Mouse (Mus musculus) lung, embryonic 14.5 days (tissue): ENCODE data around the gene Gnai2. TPM values are rescaled to one million over a fixed set of nuclear protein-coding genes. Genes with fewer than 3 reads are reported as not detected.

Experiments used
- ATAC-seq: fragments of 200-750 bp; cut with Nextera tagmentation; 2 replicates; pipeline ENCODE4 v1.8.0; 2017; ENCODE audit warnings: mild to moderate bottlenecking, moderate TSS enrichment, moderate library complexity; ENCODE audit not compliant: insufficient read depth
- DNase-seq: peaks from one replicate; pipeline ENCODE4 v3.0.0-alpha.2; 2015
- H3K27ac ChIP-seq: fragments of 300-500 bp; sonication (generic); 2 replicates; pipeline ENCODE4 v1.5.1; 2014; ENCODE audit warnings: low read depth, mild to moderate bottlenecking, moderate library complexity
- H3K27me3 ChIP-seq: fragments of 300-500 bp; sonication (generic); 2 replicates; pipeline ENCODE4 v1.6.1; 2014; ENCODE audit warnings: low read length, control low read depth; ENCODE audit not compliant: insufficient read depth
- H3K36me3 ChIP-seq: fragments of 300-500 bp; sonication (generic); 2 replicates; pipeline ENCODE4 v1.6.1; 2014; ENCODE audit warnings: control low read depth; ENCODE audit not compliant: insufficient read depth
- H3K4me1 ChIP-seq: fragments of 300-500 bp; sonication (generic); 2 replicates; pipeline ENCODE4 v1.6.1; 2014; ENCODE audit warnings: antibody characterized with exemption, control low read depth; ENCODE audit not compliant: insufficient read depth
- H3K4me2 ChIP-seq: fragments of 300-500 bp; sonication (generic); 2 replicates; pipeline ENCODE4 v1.6.1; 2014; ENCODE audit warnings: mild to moderate bottlenecking
- H3K4me3 ChIP-seq: fragments of 300-500 bp; sonication (generic); 2 replicates; pipeline ENCODE4 v1.5.1; 2014; ENCODE audit warnings: low read depth, low read length
- H3K9ac ChIP-seq: fragments of 300-500 bp; sonication (generic); 2 replicates; pipeline ENCODE4 v1.6.1; 2014
- H3K9me3 ChIP-seq: fragments of 300-500 bp; sonication (generic); 2 replicates; pipeline ENCODE4 v1.6.1; 2016; ENCODE audit warnings: low read depth, low read length, control low read depth
- CTCF ChIP-seq: IDR thresholded peaks from 2 replicates; pipeline ENCODE4 v1.5.1; 2016; ENCODE audit warnings: antibody characterized with exemption, low read depth
- WGBS: fragments of 180-500 bp; shearing (Covaris S2); extraction: QIAGEN DNeasy Blood & Tissue Kit; methylation state at CpG from one replicate; pipeline ENCODE4 v1.1.7; 2014; 5-methylcytosine and 5-hydroxymethylcytosine counted together
- polyA plus RNA-seq: library from polyadenylated mRNA; unstranded; fragments of >200 nt; fragmentation: Nextera tagmentation; extraction: Ambion mirVana; gene quantifications from 2 replicates; pipeline ENCODE4 v1.2.1, GENCODE M21; 2014

The Gnai2 gene
- polyA plus RNA-seq, 1 experiment from 2014 or later: 419 TPM

GRCm38 (mm10) chr9:107598385-107598784, 36.8 kb downstream of the Gnai2 start:
- Histone ChIP-seq H3K4me3 (no peak overlapping the region), H3K27ac (no peak overlapping the region), H3K36me3 (peaks cover 18% of the 10 kb centered on the region), H3K4me1 (no peaks in the 10 kb centered on the region), H3K9me3 (no peaks in the 10 kb centered on the region), H3K4me2 (no peak overlapping the region), H3K27me3 (no peaks in the 10 kb centered on the region), H3K9ac (no peak overlapping the region)
- no peak for TF ChIP-seq CTCF
- no peak for DNase-seq
- no peak for ATAC-seq
- WGBS: 62% methylated on average over 5 of the region's 5 CpGs

DNA sequence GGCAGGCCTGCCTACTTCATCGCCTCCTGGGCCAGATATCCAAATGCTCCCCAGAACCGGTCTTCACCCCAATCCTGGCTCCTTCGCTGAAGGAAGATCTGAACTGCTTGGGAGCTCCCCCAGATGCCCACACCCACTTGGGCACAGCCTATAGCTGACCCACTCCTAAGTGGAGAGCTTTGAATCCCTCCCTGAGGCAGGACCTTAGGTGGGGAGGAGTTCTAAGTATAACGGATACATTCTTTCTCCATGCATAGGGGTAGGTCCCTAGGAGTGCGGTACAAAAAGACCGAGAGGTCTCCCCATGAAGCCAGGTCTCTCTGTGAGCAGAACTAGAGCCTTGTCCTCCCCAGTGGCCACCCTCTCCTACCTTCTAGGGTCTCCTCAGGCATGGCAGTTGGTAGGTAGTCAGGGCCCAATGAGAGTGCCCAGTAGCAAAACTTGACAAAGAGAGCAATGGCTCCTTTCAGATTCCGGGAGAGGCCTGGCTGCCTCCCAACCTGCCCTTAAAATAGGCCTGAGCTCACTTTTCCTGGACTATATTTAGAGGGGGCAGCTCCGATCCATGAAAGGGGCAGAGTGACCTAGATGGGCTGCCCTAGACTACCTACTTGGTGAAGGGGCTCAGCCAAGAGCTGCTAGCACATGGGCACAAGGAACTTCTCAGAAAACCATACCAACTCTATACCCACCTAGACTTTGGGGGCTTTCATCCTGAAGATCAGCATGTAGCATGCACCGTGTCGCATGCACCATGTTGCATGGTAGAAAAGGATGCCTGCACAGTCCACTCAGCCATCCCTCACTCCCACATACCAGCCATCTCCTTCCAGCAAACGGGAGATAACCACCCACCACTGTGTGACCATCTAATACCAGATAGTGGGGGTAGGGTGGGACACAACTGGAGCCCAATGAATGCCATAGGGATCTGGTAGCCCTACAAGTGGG, 38.3 kb downstream of the Gnai2 start:
- Histone ChIP-seq H3K27ac (no peak overlapping the region; the same call in 1 of the 2 replicates), H3K4me3 (no peak overlapping the region), H3K4me2 (no peak overlapping the region), H3K27me3 (no peaks in the 10 kb centered on the region), H3K4me1 (no peaks in the 10 kb centered on the region), H3K9ac (no peak overlapping the region), H3K36me3 (peaks cover 33% of the 10 kb centered on the region), H3K9me3 (no peaks in the 10 kb centered on the region)
- DNase-seq (no peak), ATAC-seq (no peak)
- WGBS: 83% methylated on average over 11 of the region's 11 CpGs
- no peak for TF ChIP-seq CTCF

DNA sequence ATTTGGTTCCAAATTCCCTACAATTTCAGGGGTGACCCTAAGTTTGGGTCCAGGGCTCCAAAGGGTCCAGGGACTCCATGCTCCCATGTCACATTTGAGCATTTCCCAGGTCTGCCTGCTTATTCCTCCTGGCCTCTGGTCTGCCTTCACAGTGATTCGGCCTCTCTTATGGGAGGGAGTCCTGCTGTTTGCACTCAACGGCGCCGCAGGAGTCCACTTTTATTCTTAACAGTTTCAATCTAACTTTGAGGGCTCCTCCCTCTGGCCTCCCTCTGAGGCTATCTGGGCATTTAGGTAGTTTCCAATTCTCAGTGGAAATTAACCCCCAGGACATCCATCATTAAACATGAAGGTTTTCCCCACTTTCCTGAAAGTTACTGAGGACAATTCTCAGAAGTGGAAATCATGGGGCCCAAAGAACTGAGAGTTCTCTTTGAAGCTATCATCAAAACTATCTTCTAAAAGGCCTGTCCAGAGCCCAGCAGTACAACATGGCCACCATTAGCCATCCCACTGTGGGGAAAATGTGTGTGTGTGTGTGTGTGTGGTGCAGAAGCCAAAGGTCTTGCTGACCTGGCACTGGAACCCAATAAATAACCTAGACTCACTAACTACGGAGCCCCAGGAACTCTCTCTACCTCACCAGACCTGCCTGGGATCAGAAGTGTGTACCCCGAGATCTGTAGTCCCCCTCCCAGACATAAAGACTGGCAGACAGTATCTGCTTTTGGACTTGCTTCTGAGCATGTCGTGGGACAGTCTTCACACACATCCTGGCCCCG, 40.7 kb downstream of the Gnai2 start:
- ATAC-seq (no peak), DNase-seq (no peak)
- no peak for TF ChIP-seq CTCF
- Histone ChIP-seq H3K9me3 (no peaks in the 10 kb centered on the region), H3K27me3 (no peaks in the 10 kb centered on the region), H3K27ac (no peak overlapping the region), H3K4me3 (no peak overlapping the region), H3K4me2 (no peak overlapping the region), H3K9ac (no peak overlapping the region), H3K36me3 (peaks cover 57% of the 10 kb centered on the region), H3K4me1 (no peaks in the 10 kb centered on the region)
- 82% methylated on average over 8 of the region's 8 CpGs for WGBS

- H3K4me1 ChIP-seq: peaks cover 5% of the 10 kb centered on the region; the same call in 1 of the 2 replicates
- no peak overlapping the region for H3K9ac ChIP-seq
- no peaks in the 10 kb centered on the region for H3K9me3 ChIP-seq
- H3K4me2 ChIP-seq: no peak overlapping the region
- H3K27me3 ChIP-seq: no peaks in the 10 kb centered on the region
- DNase-seq (no peak), ATAC-seq (no peak)
- 81% methylated on average over 11 of the region's 11 CpGs for whole genome bisulfite sequencing
- no peak overlapping the region for H3K4me3 ChIP-seq
- no peak for TF ChIP-seq CTCF
- no peak overlapping the region for H3K27ac ChIP-seq
- peaks cover 57% of the 10 kb centered on the region for H3K36me3 ChIP-seq
Measured at GRCm38 (mm10) chr9:107593101-107593976, 41.8 kb downstream of the Gnai2 start.

DNA sequence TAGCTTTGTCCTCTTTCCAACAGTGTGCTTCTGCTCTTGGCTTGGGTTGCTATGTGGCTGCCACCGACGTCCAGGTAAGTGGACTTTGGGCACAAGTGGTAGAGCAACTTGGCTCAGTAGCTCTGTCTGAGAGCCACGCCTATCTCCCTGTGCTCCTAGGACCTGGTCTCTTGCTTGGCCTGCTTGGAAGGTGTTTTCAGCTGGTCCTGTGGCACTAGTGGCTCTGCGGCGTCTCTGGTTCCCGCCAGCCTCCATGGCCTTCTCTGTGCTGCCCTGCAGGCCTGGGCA, 44.5 kb downstream of the Gnai2 start:
- WGBS: 90% methylated on average over 6 of the region's 6 CpGs
- Histone ChIP-seq H3K27me3 (no peaks in the 10 kb centered on the region), H3K36me3 (peaks cover 57% of the 10 kb centered on the region), H3K4me3 (no peak overlapping the region), H3K9me3 (no peaks in the 10 kb centered on the region), H3K4me1 (peaks cover 8% of the 10 kb centered on the region; the same call in 1 of the 2 replicates), H3K9ac (no peak overlapping the region), H3K4me2 (no peak overlapping the region), H3K27ac (no peak overlapping the region)
- ATAC-seq (no peak), DNase-seq (no peak)
- TF ChIP-seq CTCF: no peak

DNA sequence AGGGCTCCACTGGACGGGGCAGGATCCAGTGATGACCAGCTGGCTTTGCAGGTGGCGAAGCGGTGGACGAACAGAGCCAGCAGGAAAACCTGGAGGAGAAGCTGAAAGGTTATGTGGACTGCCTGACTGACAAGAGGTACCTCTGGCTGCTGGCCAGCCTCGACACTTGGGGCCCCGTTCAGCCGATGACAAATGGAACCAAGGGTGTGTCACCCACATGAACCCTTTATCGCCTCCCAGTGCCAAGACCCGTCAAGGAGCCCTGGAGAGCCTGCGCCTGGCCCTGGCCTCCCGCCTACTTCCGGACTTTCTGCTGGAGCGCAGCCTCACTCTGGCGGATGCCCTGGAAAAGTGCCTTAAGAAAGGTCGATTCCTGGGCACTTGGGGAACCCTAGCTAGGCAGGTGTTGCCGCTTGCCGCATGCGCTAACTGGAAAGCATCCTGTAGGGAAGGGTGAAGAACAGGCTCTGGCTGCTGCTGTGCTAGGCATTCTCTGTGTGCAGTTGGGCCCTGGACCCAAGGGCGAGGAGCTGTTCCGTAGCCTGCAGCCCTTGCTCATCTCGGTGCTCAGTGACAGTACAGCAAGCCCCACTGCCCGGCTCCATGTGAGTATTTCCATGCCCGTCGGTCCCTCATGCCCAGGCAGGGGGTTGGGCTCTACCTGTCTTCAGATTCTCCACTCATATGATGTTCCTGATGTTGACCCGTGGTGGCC, 45.0 kb downstream of the Gnai2 start:
- H3K36me3 ChIP-seq: peaks cover 57% of the 10 kb centered on the region
- H3K4me1 ChIP-seq: peaks cover 8% of the 10 kb centered on the region; the same call in 1 of the 2 replicates
- no peak for TF ChIP-seq CTCF
- WGBS: 79% methylated on average over 25 of the region's 25 CpGs
- H3K4me3 ChIP-seq: peak overlapping the region; percentile 4; the same call in 1 of the 2 replicates
- no peak for ATAC-seq
- no peak overlapping the region for H3K9ac ChIP-seq
- peak overlapping the region; percentile 96 for H3K4me2 ChIP-seq
- no peaks in the 10 kb centered on the region for H3K27me3 ChIP-seq
- no peak for DNase-seq
- no peaks in the 10 kb centered on the region for H3K9me3 ChIP-seq
- no peak overlapping the region for H3K27ac ChIP-seq
